Mouse (Mus musculus): ENCODE results near the gene Enc1. TPM values are rescaled to one million over a fixed set of nuclear protein-coding genes. Genes with fewer than 3 reads are reported as not detected.
A peak's percentile ranks its signal among the peaks of the same experiment; 100 is the strongest.
"Not testable (repeated sequence)": the region's sequence is repeated elsewhere in the genome, so short reads cannot be mapped to it uniquely, and the experiment has no call there.

Enc1 gene
- total RNA-seq, 1 experiment from 2014 or later: 15.0 TPM

GRCm38 (mm10) chr13:97251736-97252135 is 10.8 kb downstream of the Enc1 start:
- DNase-seq: no peak

- no peak for DNase-seq
Measured at GRCm38 (mm10) chr13:97252469-97252868, 11.6 kb downstream of the Enc1 start.

GRCm38 (mm10) chr13:97253418-97253981 is 12.6 kb downstream of the Enc1 start:
- DNase-seq: no peak

GRCm38 (mm10) chr13:97253994-97254393 is 13.1 kb downstream of the Enc1 start:
- DNase-seq: no peak

DNA sequence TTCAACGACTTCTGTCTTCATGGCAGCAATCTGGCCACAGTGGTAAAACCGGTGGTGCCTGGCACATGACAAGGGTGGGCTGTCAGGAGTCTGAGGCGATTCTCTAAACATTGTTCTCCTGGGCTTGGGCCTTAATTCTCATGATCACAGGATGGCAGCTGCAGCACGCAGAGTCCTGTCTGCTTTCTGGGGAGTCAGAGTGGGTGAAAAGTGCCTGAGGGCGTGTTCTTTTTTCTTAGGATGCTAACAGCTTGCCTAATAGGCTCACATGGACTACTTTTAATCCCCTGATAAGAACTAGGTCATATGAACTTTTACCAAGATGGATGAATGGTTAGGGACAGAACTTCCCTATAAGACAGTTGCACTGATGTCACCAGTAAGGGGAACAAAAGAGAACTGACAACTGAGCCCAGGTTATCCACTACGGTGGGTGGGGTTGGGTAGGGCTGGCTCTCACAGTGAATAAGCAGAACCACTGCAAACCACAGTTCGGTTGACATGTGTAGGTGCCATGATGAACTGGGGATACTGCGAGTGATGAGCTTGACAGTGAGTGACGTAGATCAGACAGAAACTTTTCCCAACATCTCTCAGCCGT is 13.8 kb downstream of the Enc1 start:
- DNase-seq: no peak

- DNase-seq: no peak
Measured at GRCm38 (mm10) chr13:97255976-97256848, 15.3 kb downstream of the Enc1 start.

DNA sequence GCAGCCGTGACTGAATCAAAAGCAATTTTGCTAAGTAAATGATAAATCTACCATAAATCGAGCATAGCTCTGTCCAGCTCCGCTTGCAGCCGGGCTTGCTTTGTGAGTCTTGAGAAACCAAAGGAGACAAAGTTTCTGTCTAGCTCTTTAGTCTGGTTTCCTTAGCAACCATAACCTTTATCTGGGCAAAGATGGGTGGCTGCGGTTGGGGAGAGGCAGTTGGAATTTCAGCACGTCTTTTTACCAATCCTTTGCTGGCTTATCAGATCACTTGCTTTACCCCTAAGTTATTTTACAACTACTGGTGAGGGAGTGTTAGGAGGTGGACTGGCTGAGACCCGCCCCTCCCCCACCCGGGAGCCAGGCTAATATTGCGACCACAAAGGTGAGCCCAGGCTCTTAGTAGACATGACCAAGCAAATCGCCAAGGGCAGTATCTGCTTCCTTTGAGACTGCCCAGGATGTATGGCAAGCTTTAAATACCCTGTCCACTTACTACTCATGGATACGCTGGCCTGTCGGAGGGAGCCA is 16.0 kb downstream of the Enc1 start:
- no peak for DNase-seq

GRCm38 (mm10) chr13:97259271-97259670 is 18.4 kb downstream of the Enc1 start:
- no peak for DNase-seq

GRCm38 (mm10) chr13:97260456-97261180 is 19.7 kb downstream of the Enc1 start:
- no peak for DNase-seq

DNA sequence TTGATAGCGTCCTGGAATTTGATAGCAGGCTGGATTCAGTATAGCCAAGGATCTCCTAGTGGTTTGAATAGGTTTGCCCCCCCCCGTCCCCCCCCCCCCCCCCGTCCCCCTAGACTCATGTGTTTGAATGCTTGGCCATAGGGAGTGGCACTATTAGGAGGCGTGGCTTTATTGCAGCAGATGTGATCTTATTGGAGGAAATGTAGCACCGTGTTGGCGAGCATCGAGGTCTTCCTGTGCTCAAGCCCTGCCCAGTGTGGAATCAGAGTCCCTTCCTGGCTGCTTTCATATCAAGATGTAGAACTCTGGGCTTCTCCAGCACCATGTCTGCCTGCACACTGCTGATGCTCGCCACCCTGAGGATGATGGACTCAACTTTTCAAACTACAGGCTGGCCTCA is 20.6 kb downstream of the Enc1 start:
- DNase-seq: no peak

- DNase-seq: no peak
Measured at GRCm38 (mm10) chr13:97262676-97263075, 21.8 kb downstream of the Enc1 start.

GRCm38 (mm10) chr13:97265534-97265933 is 24.6 kb downstream of the Enc1 start:
- DNase-seq: not testable (repeated sequence)

DNA sequence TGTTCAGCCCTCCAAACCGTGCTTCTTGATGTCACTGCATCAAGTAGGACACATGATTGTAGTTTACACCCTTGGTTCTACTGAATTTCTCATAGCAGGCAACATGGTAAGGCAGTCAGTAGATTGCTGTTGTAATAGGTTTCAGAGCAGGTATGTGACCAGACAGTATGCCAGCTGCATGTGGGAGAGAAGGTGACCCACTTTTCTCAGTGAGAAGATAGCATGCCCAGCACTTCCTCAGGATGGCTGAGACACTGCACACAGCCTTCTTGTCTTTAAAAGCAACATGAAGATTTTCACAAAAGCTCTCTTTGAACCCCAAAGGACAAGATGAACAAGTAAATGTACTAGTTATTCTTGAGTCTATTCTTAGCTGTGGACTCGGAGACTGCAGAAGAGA is 29.8 kb downstream of the Enc1 start:
- DNase-seq: no peak

DNA sequence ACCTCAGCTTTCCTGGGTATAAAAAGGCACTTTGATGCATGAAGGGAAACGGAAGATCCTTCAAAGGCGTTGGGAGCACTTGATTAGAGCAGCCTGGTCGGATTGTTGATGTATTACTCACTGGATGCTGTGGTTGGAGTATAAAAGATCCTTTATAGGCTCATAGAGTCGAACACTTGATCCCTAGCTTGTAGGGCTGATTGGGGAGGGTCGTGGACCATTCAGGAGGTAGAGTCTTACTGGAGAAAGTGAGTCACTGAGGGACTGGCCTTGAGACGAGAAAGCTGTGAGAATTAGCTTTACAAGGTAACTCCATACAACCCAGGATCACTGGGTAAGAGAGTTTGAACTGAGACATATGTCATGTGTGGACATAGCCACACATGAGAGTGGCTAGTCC is 30.7 kb downstream of the Enc1 start:
- no peak for DNase-seq

DNA sequence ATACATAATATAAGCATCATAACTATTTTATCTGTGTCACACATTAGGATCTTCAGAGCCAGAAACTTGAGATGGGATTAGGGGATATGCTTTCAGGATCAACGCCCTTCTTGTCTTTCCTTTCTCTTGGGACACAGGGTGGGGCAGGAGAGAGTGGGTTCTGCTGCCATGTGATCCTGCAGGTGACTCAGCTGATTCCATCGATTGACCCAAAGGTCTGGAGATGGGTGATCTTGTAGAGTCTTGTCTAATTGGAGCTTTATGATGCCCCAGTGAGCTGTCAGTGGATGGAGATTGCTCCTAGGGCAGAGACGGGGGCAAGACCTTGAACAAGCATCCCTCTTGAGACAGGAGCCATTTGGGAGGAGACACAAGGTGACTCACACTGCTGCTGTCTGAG is 33.9 kb downstream of the Enc1 start:
- DNase-seq: no peak

- no peak for DNase-seq
Measured at GRCm38 (mm10) chr13:97275482-97275881, 34.6 kb downstream of the Enc1 start.

DNA sequence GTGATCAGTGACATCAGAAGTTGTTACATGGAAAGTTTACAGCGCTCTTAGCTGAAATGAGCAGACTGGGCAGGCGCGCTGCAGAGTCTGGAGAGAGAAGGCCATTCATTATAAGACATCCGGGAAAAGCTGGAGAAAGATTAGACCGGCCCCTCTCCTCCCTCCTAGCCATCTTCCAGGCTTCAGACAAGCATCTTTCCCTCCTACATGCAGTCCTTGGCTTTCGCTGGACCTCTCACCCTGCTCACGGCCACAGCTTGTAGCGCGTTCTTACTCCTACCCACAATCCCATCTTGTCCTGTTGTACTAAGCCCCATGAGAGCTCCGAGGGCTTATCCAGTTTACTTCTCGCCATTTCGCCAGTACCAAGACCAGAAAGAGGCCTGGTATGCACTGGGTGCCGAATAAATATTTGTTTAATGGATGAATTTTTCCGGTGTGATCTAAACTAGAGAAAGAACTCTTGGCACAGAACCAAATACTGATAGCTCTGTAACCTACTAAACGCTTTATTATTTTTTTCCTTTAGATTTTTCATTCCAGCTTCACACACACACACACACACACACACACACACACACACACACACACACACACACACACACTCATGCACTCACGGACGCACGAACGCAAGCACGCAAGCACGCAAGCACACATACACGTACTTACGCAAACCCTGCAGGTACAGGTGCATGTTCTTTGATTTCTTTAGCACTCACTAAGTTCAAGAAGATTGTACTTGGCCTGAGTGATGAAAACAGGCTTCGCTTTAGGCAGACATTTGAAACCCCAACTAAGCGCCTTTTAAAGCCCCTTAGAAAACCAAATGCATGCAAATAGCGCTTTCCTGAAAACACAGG is 41.4 kb downstream of the Enc1 start:
- peak; percentile 14 for DNase-seq

DNA sequence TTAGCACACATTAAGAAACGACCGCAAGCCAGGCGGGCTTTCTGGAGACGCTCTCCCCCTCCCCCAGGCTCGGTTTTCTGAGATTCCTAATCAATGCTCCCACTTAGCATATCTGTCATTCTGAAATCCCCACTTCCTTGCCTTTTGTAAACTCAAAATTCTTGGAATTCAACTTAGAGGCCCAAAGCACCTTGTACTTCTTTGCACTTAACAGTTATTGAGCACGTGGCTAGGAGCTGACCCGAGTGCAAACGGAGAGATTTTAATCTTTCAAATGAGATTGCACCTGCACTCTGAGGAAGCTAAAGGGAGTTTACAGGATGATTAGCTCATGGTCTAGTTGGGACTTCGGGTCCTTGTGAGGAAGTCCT is 42.0 kb downstream of the Enc1 start:
- DNase-seq: no peak

- DNase-seq: no peak
Measured at GRCm38 (mm10) chr13:97287046-97287445, 46.1 kb downstream of the Enc1 start.

DNA sequence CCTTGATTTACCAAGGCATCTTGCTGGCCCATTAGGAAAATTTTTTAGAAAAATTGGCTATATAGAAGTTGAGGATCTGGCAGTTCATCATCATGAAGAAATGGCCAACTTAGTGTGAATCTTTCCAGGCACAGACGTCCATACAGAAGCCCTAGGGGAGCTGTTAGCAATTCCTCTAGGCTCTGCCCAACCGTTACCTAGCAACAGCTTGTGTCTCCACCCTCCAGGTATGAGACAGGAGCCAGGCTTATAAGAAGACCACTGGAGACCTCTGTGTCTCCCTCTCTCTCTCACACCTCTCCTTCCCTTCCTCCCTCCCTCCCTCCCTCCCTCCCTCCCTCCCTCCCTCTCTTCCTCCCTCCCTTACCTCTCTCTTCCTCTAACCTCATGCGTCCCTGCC is 49.8 kb downstream of the Enc1 start:
- no peak for DNase-seq

DNA sequence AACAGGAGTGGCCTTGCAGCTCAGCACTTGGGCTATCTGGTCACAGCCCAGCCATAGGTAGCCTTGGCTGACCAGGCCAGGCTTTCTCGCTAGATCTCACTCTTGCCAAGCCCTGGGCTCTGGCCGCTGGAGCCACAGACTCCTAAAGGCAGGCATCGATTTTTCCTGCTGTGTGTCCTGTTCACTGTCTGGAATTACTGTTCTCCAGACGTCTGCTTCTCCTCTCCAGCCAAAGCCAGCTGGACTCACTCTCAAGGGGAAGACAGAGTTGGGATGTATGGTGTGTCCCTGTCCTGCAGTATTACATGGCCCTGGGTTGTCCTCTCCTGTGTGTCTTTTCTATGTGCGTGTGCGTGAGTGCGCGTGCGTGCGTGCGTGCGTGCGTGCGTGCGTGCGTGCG is 50.4 kb downstream of the Enc1 start:
- no peak for DNase-seq

GRCm38 (mm10) chr13:97292026-97292425 is 51.1 kb downstream of the Enc1 start:
- DNase-seq: no peak

All from adrenal gland, postnatal 14 days (tissue).